Mouse (Mus musculus) gastrocnemius, postnatal 4 days (tissue): ENCODE data around the gene Gpr84. TPM values are rescaled to one million over a fixed set of nuclear protein-coding genes. Genes with fewer than 3 reads are reported as not detected.
A peak's percentile ranks its signal among the peaks of the same experiment; 100 is the strongest.

Experiments
- DNase-seq, 2 experiments: peaks; one replicate each; pipeline ENCODE4 v3.0.0; 2021 to 2022; ENCODE audit warnings: low spot score in 2 of 2, mixed read lengths in 2 of 2
- total RNA-seq, 2 experiments: library from RNA; stranded (reverse); gene quantifications; 2 replicates each; pipeline ENCODE4 v1.2.3; 2021

Gpr84 gene
- total RNA-seq, 2 experiments from 2014 or later = 0.16 to 0.20 TPM

DNA sequence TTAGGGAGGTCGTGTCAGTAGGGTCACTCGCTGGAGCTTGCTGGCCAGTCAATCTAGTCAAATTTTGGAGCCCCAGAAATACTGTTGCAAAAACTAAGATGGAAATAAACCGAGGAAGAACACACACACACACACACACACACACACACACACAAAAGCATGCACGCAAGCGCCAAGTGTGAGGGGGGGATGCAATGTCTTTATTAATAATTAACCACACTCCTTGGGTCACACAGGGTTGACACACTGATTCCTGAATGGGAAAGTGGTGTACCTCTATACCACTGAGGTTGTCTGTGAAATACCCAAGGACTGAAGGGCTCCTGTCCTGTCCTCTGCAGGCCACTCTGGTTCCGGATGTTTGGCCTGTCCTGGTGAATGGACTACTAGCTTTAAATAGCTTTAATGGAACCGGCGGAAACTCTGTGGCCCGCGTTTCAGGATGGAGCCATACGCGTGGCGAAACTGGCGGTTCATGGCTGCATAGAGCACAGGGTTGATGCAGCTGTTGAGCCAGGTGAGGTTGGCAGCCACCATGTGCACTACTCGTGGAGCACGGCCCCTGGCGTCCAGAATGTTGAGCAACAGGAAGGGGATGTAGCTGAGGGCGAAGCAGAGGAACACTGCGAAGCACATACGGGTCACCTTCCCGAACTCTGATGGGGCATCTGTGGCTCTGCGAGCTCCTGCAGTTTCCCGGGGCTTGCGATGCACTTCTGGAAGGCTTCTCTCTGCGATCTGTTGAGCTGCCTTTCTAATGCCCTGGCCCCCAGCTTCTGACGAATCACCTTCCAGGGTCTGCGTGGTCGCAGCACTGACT lies 2.1 kb downstream of the Gpr84 start:
- peak in 1 of 2 experiments; percentile 25 for DNase-seq

DNA sequence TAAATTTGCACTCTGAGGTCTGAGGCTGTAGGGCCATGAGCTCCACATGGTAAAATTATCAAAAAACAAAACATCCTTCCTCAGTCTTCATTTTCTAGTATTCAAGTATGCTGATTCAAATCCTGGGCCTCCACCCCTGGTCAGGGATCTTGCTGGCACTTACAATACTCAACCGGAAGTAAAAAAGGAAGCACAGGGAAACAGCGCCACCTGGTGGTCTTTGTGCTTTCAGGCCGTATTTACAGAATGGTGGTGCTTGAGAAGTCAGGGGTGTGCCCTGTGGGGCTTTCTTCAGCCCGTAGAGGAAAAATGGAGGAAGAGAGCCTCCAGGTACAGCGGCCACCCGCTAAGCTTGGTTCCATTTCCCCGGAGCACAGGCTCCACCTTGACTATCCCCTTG lies 3.3 kb downstream of the Gpr84 start:
- DNase-seq = peak; percentile 86 to 90

DNA sequence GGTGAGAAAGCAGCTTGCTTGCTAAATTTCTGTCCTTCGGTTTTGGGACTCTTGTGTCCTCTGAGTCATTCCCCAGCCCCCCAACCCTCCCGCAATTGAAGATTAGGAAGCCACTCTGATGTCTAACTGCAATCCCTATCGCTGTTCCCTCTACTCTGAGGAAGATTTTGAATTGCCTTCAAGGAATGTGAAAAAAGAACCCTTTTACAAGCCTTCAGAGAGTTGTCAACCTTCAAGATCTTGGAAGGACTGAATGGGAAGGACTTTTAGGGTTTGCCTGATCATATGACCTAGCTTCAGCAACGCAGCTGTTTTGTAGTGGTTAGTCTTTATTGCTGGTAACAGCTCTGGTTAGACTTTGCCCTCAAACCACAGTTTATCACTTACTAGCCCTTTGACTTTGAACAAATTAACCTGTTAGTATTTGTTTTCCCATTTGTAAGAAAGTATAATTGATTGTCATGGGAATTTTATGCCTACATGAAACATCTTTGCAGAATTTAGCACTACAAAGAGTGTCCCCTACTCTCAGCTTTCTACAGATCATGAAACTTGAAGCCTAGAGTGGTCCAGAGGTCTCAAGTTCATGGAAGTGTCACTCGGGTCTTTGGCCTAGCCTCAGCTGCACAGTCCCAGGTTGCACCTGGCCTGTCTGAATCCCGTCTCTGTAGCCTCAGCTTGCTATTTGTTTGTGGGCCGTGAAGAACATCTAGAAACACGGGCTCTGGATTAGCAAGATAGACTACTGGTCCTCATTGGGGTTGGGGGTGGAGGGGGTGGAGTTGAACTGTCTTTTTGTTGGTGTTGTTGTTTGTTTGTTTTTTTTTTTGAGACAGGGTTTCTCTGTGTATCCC lies 4.4 kb downstream of the Gpr84 start:
- no peak for DNase-seq

DNA sequence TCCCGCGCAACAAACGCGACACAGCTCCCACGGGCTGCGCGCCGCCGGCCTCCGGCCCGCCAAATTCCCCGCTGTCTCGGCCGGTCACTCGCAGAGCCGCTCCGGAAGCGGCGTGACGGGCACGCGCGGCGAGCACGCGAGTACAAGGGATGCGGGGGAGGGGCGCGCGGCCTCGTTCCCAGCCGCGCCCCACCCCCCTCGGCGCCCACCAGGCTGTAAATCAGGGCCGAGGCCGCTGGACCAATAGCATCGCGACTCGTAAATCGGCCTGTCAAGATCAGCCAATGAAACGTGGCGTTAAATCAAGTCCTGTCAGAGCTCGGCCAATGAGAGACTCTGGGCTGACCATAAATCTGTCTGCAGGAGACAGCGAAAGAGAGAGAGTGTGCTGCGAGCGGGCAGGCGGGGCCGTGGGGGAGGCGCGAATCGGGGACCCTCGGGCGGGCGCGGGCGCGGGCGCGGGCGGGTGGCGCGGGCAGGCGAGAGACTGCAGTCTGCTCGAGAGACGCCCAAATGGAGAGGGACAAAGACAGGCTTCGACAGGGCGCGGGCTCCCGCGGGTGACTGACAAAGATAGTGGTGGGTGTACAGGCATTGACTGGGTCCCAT lies 5.2 kb downstream of the Gpr84 start:
- DNase-seq = peak; percentile 89 to 93

DNA sequence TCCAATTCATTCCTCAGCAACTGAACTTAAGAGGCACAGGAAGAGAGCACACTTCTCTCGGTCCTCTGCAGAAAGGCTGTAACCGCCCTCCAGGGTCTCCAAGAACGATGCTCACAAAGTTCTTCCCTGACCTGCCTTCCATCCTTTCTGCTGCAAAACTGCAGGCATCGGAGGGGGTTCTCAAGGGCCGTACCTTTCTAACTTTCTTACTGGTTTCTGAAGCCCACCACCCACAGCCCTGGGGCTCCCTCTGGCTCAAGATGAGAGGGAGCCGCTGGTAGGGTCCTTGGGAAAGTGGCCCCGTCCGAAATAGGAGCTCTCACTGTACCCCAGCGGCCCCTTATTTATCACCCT lies 5.8 kb downstream of the Gpr84 start:
- no peak for DNase-seq

DNA sequence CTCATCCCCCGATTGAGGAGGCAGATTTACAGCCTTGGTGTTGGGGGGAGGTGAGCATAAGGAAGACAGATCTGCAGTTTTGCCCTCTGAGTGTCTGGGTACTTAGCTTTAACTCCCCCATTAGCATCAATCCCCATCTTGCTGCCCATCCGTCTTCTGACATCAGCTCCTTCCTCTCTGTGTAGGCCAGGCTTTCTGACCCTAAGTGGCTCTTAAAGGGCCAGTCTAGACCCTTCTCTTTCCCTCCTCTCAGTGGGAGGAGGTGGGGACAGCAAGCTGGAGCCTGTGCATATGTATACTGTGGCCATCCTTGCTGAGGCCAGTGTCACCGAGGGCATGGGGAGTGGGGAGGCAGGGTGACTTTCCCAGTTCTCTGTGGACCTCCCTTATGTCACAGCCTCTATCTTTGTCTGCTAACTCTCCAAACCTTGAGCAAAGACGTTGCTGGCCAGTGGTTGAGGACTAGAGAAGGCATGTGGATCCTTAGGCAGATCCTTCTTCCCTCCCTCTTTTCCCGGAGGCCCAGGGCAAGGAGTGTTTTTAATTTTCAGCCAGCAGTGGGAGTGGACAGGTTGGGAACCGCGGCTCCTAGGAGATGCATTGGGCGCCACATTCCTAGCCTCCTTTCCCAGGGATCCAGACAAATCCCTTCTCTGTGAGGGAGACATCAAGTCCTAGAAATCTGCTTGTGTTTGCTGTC lies 6.3 kb downstream of the Gpr84 start:
- DNase-seq = peak in 1 of 2 experiments; percentile 24

DNA sequence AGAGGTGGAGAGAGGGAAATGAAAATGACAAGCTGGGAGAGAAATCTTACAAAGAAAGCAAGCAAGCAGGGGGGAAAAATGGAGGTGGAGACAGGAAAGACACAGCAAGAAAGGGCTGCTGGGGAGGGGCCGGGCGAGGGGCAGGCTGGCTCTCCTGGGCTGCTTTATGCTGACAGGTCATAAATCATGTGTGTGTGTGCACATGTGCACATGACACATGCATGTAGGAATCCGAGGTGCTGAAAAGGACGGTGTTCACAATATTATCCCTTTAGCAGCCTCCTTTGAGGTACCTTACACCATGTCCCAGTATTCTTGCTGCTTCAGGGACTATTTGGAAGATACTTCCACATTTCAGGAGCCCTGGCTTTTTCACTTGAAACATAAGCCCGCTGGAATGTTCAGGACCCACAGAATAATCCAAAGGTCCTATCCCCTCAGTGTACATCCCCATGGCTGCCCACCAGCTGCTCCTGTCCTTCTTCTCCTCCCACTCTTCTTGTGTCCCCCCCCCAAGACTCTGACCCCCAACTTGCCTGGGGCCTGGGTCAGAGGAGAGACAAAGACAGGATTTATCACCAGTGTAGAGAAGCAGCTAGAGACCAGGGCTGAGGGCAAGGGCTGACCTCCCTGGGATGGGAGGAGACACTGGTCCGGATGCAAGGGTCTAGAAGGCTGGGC lies 7.9 kb downstream of the Gpr84 start:
- no peak for DNase-seq

DNA sequence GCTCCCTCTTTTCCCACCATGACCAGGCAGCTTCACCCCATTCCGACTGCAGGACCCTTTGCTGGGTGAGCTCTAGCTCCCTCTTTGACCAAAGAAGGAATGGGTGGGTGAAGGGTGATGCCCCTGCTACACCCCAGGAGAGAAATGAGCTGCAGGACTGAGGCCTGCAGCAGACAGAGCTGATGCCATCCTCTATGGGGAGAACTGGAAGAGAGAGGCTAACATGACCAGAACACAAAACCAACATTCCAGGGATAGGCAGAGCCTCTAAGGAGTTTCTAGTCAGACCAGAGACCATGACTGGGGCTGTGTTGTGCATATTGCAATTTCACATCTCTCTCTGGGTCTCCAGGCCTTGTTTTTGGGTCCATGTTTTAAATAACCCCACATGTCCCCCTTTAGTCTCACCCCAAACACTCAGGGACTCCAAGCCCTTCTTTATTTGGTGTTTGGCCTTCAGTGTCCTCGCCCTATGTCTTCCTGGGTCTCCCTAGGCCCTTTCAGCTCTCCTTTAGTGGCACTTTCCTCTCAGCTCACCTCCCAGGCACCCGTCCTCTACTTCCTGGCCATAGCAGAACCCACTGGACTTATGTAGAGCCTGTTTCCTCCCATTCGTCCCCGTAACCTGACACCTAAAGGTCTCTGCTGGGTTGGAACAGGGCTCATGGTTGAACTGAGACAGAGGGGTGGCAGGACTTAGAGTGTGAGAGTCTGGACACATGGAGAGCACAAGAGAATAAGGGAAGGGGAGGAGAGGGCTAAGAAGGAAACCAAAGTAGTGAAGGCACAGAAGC lies 8.7 kb downstream of the Gpr84 start:
- DNase-seq = no peak

DNA sequence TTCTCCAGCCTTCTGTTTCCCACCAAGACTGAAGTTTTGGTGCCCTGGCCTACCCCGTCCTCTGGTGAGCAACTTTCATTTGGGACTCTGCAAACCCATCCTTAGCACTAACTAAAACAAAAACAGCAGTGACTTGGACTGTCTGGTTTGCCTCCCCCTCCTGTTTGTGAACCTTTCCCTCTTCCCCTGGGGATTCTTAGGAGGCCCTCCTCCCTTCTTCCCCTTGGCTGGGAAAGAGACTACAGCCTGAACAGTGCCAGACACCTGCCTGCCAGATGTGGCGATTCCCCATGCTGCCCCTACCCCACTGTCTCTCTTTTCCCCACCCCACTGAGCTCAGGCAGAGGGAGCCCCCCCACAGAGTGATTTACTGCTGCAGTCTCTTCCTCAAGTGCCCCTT lies 9.4 kb downstream of the Gpr84 start:
- peak in 1 of 2 experiments; percentile 47 for DNase-seq

DNA sequence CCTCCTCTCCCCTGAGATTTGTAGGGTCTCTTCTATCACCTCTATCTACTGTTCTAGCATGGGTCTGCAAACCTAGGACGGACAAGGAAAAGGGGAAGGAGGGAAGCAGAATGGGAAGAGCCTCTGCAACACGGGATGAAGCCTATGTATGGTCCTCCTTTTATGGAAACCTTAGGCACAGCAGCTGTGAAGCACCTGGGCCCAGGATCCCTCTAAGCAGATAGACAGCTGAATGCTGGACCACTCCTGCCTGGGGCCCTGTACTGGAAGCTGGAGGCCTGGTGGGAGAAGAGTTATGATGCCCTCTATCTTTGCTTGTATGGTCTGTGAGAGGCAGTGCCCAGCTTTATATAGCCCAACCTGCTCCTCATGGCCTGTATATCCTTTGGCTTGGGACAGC lies 9.9 kb downstream of the Gpr84 start:
- DNase-seq = no peak

DNA sequence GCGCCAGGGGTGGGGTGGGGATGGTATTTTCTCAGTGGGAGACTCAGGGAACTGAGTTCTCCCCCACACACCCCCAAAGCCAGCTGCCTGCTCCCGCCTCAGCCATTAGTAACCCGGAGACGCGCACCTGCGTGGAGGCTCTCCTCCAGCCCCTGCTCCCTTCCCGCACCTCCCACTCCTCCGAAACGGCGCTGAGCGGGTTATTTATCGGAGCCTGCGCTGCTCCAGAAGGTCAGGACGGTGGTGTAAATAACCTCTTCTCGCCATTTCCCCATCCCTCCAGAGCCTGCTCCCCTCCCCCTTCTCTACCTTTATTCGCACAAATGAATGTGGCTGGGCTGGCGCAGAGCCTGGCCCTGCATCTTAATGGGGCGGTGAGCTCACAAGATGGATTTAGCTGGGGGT lies 10.3 kb downstream of the Gpr84 start:
- no peak for DNase-seq

DNA sequence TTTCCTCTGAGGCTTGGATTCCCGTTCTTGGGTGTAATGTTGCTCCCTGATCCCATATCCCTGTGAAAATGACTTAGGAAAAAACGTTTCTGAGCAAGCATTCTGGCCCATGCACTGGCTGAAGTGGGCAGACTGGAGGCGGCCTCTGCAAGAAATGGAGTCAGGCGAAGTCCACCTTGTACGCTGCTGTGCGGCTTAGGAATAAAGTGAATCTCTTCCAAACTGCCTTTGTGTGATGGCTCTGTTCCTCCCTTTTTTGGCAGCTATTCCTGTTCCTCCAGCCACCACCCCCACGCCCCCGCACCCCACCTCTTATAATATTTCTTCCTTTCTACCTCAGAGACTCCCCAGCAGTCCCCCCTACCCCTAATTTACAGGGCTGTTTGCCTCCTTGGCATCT lies 10.8 kb downstream of the Gpr84 start:
- no peak for DNase-seq

DNA sequence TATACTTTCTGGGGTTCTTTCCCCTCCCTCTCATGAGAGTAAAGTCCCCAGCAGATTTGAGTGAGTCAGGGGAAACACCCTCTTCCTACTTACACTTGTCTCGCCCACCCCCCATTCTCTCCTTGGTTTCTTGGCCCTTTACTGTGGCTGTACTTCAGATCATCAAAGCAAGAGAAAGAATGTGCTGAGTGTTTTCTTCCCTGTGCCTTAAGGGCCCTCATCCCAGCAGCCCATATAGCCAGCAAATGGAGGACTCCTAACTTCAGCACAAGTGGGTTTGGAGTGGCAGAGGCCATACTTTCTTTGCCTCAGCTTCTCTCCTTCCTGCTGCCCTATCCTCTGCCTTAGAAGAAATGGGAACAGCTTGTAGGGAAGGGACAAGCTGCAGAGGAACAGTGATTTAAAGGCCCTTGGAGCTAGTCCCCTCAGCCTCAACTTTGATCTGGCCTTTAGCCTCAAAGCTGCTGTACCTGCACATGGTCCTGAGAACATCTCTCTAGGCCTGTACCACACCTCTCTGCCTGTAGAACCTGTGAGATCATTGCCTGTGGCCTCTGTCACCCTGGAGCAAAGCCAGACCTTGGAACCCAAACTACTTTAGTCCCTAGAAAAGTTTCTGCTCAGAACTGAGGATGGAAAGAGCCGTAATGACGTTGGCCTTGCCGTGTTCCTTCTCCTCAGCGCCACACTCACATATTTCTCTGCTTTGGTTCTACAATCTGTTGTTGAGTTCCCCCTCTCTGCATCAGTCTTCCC lies 11.4 kb downstream of the Gpr84 start:
- DNase-seq = no peak

DNA sequence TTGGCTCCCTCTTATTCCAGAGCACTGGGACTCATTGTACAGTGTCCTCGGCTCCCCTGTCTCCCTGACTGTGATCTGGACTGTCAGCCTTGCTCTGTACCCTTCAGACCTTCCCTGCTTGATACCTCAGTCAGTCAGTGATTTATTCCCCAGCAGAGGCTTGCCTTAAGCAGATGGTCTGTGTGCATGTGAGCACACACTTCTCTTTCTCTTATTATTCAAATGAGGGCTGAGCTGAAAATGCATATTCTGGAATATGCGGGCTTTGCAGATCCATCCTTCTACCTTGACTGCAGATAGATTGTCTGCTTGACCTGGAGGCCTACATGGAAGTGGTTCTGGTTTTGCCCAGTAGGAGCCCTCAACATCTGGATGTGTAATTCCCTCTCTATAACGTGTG lies 12.4 kb downstream of the Gpr84 start:
- no peak for DNase-seq

DNA sequence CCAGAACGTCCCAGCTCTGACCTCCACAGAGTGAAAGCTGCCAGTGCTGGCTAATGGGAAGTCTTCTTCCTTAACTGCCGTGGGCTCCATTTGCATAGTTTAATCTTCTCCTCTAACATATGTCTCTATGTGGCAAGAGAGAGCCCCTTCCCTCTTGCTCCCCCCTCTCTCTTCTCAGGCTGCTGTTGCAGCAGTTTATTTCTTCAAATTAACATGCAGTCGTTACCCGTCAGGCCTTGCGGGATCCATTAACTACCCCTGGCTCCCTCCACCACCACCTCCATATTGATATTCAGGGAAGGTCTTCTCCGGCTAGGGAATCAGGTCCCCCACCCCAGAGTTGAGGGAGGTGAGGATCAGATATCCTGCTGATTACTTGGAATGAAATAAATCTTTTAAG lies 13.1 kb downstream of the Gpr84 start:
- no peak for DNase-seq

DNA sequence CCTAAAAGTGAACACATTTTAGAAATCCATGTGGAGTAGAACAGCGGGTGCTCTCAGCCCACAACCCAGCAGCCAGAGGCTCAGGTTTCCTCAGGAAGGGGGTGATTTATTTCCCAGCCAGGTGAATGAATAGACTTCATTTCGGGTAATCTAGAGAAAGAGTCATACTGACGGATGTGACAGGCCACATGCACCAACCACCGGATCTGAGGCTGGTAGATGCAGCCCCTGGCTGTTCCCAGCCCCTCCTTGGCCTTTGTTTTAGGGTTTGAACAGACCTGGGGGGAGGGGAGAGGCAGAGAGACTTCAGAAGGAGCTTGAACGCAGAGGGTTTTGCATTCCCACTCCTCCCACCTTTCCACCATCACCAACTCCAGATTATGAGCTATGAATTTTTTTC lies 14.6 kb downstream of the Gpr84 start:
- DNase-seq = no peak

DNA sequence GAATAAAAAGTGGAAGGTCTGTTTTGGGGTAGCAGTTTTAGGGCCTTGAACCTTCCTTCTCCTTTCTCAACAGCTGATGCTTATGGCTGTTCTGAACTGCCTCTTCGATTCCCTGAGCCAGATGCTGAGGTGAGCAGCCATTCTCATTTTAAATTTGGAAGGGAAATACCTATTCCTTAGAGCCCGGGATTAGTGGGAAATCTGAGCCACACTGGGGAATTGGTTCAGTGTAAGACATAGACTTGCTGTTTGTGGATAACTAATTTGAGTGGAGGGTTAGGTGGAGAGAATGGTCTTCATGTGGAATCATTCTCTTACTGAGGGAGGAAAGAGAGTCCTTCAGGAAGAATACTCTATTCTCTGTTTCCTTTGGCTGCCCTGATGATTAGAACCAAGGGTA lies 15.8 kb downstream of the Gpr84 start:
- no peak for DNase-seq

DNA sequence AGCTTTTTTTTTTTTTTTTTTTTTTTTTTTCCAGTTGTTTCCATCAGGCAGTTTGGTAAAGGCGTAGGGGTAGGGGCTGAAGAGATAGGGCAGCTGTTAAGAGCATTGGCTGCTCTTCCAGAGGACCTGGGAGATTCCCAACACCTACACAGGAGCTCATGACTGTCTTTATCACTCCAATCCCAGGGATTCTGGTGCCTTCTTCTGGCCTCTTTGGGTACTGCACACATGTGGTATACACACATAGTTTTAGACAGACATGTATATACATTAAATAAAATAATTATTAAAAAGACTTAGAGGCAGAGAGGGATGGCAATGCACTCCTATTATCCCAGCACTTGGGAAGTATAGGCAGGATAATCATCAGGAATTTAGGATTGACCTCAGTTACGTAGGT lies 17.0 kb downstream of the Gpr84 start:
- DNase-seq = no peak

DNA sequence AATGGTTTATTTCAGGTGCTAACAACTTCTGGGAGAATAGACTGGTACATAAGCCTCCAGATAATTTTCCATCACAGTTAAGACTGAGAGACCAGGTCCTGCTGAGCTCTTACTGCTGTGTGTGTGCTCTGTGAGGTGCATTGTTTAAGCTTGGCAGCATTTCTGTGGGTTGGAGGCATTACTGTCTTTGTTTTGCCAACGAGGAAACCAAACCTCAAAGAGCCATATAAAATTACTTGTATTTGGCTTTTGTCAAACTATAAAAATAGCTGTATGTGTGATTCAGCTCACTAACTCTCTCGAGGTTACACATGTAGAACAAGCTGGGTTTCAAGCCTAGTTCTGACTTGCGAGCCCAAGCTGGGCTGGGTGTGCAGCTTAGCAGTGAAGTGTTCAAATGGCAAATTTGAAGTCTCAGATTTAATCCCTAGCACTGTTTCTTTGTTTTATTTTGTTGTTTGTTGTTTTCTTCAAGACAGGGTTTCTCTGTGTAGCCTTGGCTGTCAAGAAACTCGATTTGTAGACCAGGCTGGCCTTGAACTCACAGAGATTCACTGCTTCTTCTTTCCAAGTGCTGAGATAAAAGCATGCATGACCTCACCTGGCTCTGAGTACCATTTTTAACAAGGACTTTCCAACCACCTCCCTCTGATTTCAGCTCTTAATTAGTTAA lies 17.6 kb downstream of the Gpr84 start:
- DNase-seq = no peak
